Mouse (Mus musculus): ENCODE data around the gene Rab11fip5. TPM values are rescaled to one million over a fixed set of nuclear protein-coding genes. Genes with fewer than 3 reads are reported as not detected.

Gene Rab11fip5
- polyA plus RNA-seq, 1 experiment from 2014 or later = 10.6 TPM

- H3K36me3 ChIP-seq = no peaks in the 10 kb centered on the region
- no peak overlapping the region for H3K4me3 ChIP-seq
- ATAC-seq (ENCODE audit: low FRiP score) = no peak
- H3K4me2 ChIP-seq (replicated peaks) = no peak overlapping the region
- H3K27me3 ChIP-seq = no peaks in the 10 kb centered on the region
- H3K27ac ChIP-seq = no peak overlapping the region
- H3K9me3 ChIP-seq (replicated peaks) = no peaks in the 10 kb centered on the region
- no peak overlapping the region for H3K9ac ChIP-seq
- H3K4me1 ChIP-seq = no peaks in the 10 kb centered on the region
- WGBS = 78% methylated on average over 5 of the region's 5 CpGs
Measured at GRCm38 (mm10) chr6:85388608-85389007, 14.2 kb upstream of the Rab11fip5 start.

GRCm38 (mm10) chr6:85382791-85383190 lies 8.4 kb upstream of the Rab11fip5 start:
- no peak for ATAC-seq (ENCODE audit: low FRiP score)
- Histone ChIP-seq H3K9me3 (replicated peaks) (no peaks in the 10 kb centered on the region), H3K4me3 (no peak overlapping the region), H3K36me3 (no peaks in the 10 kb centered on the region), H3K4me2 (replicated peaks) (no peak overlapping the region), H3K27me3 (no peaks in the 10 kb centered on the region; the same call in 1 of the 2 replicates), H3K9ac (no peak overlapping the region), H3K27ac (no peak overlapping the region), H3K4me1 (peaks cover 6% of the 10 kb centered on the region; the same call in 1 of the 2 replicates)
- 81% methylated on average over 2 of the region's 2 CpGs for WGBS

- 77% methylated on average over 10 of the region's 10 CpGs for WGBS
- no peaks in the 10 kb centered on the region for H3K36me3 ChIP-seq
- H3K27ac ChIP-seq = no peak overlapping the region
- H3K27me3 ChIP-seq = peaks cover 5% of the 10 kb centered on the region; the same call in 1 of the 2 replicates
- ATAC-seq (ENCODE audit: low FRiP score) = no peak
- peaks cover 6% of the 10 kb centered on the region; the same call in 1 of the 2 replicates for H3K4me1 ChIP-seq
- no peak overlapping the region for H3K9ac ChIP-seq
- H3K9me3 ChIP-seq (replicated peaks) = no peaks in the 10 kb centered on the region
- no peak overlapping the region for H3K4me3 ChIP-seq
- H3K4me2 ChIP-seq (replicated peaks) = no peak overlapping the region
Measured at GRCm38 (mm10) chr6:85381648-85382020, 7.2 kb upstream of the Rab11fip5 start.

- Histone ChIP-seq H3K27ac (no peak overlapping the region), H3K4me1 (peaks cover 6% of the 10 kb centered on the region; the same call in 1 of the 2 replicates), H3K27me3 (peaks cover 9% of the 10 kb centered on the region; the same call in 1 of the 2 replicates), H3K4me2 (replicated peaks) (peak overlapping the region; percentile 31), H3K4me3 (no peak overlapping the region), H3K36me3 (no peaks in the 10 kb centered on the region), H3K9ac (no peak overlapping the region), H3K9me3 (replicated peaks) (no peaks in the 10 kb centered on the region)
- ATAC-seq (ENCODE audit: low FRiP score) = peak; percentile 29; the same call in 1 of the 2 replicates
- 17% methylated on average over 17 of the region's 17 CpGs for WGBS
Measured at GRCm38 (mm10) chr6:85380901-85381647, 6.6 kb upstream of the Rab11fip5 start.

- no peaks in the 10 kb centered on the region for H3K9me3 ChIP-seq (replicated peaks)
Measured at GRCm38 (mm10) chr6:85380201-85380900, 5.9 kb upstream of the Rab11fip5 start.

GRCm38 (mm10) chr6:85378629-85379028 lies 4.2 kb upstream of the Rab11fip5 start:
- Histone ChIP-seq H3K27me3 (peaks cover 9% of the 10 kb centered on the region; the same call in 1 of the 2 replicates), H3K4me1 (peaks cover 10% of the 10 kb centered on the region)
- no peak for ATAC-seq (ENCODE audit: low FRiP score)

More at GRCm38 (mm10) chr6:85380201-85380900, 5.9 kb upstream of the Rab11fip5 start:
- ATAC-seq (ENCODE audit: low FRiP score) = peak; percentile 78
- H3K4me3 ChIP-seq = no peak overlapping the region
- H3K27ac ChIP-seq = no peak overlapping the region
- peaks cover 9% of the 10 kb centered on the region; the same call in 1 of the 2 replicates for H3K27me3 ChIP-seq
- peaks cover 6% of the 10 kb centered on the region; the same call in 1 of the 2 replicates for H3K4me1 ChIP-seq
- 29% methylated on average over 10 of the region's 10 CpGs for WGBS
- H3K9ac ChIP-seq = no peak overlapping the region
- no peaks in the 10 kb centered on the region for H3K36me3 ChIP-seq
- H3K4me2 ChIP-seq (replicated peaks) = peak overlapping the region; percentile 31

GRCm38 (mm10) chr6:85377876-85378275 lies 3.4 kb upstream of the Rab11fip5 start:
- H3K4me2 ChIP-seq (replicated peaks) = no peak overlapping the region
- whole genome bisulfite sequencing = 54% methylated on average over 5 of the region's 5 CpGs
- ATAC-seq (ENCODE audit: low FRiP score) = no peak
- peaks cover 9% of the 10 kb centered on the region; the same call in 1 of the 2 replicates for H3K27me3 ChIP-seq
- H3K27ac ChIP-seq = no peak overlapping the region
- H3K9ac ChIP-seq = no peak overlapping the region
- H3K4me1 ChIP-seq = peaks cover 17% of the 10 kb centered on the region
- H3K36me3 ChIP-seq = no peaks in the 10 kb centered on the region
- H3K4me3 ChIP-seq = no peak overlapping the region
- no peaks in the 10 kb centered on the region for H3K9me3 ChIP-seq (replicated peaks)

More at GRCm38 (mm10) chr6:85378629-85379028, 4.2 kb upstream of the Rab11fip5 start:
- Histone ChIP-seq H3K9me3 (replicated peaks) (no peaks in the 10 kb centered on the region), H3K27ac (no peak overlapping the region), H3K4me2 (replicated peaks) (no peak overlapping the region), H3K36me3 (no peaks in the 10 kb centered on the region), H3K9ac (no peak overlapping the region), H3K4me3 (no peak overlapping the region)
- 55% methylated on average over 8 of the region's 8 CpGs for WGBS

- no peak for ATAC-seq (ENCODE audit: low FRiP score)
- no peak overlapping the region for H3K27ac ChIP-seq
- H3K27me3 ChIP-seq = peaks cover 12% of the 10 kb centered on the region; the same call in 1 of the 2 replicates
- H3K4me1 ChIP-seq = peaks cover 24% of the 10 kb centered on the region
- no peak overlapping the region for H3K4me3 ChIP-seq
- H3K36me3 ChIP-seq = no peaks in the 10 kb centered on the region
- H3K9ac ChIP-seq = no peak overlapping the region
- no peaks in the 10 kb centered on the region for H3K9me3 ChIP-seq (replicated peaks)
- no peak overlapping the region for H3K4me2 ChIP-seq (replicated peaks)
- WGBS = 68% methylated on average over 4 of the region's 4 CpGs
Measured at GRCm38 (mm10) chr6:85377066-85377734, 2.8 kb upstream of the Rab11fip5 start.

- Histone ChIP-seq H3K9ac (peak overlapping the region; percentile 90), H3K9me3 (replicated peaks) (no peaks in the 10 kb centered on the region), H3K4me2 (replicated peaks) (peak overlapping the region; percentile 87), H3K27ac (peak overlapping the region; percentile 79), H3K4me3 (peak overlapping the region; percentile 76), H3K36me3 (no peaks in the 10 kb centered on the region), H3K4me1 (peaks cover 19% of the 10 kb centered on the region), H3K27me3 (peaks cover 18% of the 10 kb centered on the region; the same call in 1 of the 2 replicates)
- 0% methylated on average over 19 of the region's 19 CpGs for WGBS
- peak; percentile 97 for ATAC-seq (ENCODE audit: low FRiP score)
Measured at GRCm38 (mm10) chr6:85374734-85375114, 290 bp upstream of the Rab11fip5 start.

- Histone ChIP-seq H3K9me3 (replicated peaks) (no peaks in the 10 kb centered on the region), H3K27ac (no peak overlapping the region), H3K27me3 (peaks cover 18% of the 10 kb centered on the region; the same call in 1 of the 2 replicates), H3K9ac (peak overlapping the region; percentile 90), H3K4me2 (replicated peaks) (peak overlapping the region; percentile 87), H3K36me3 (no peaks in the 10 kb centered on the region), H3K4me1 (peaks cover 27% of the 10 kb centered on the region), H3K4me3 (peak overlapping the region; percentile 76)
- 82% methylated on average over 10 of the region's 10 CpGs for WGBS
- ATAC-seq (ENCODE audit: low FRiP score) = no peak
Measured at GRCm38 (mm10) chr6:85373066-85373860, 1.2 kb downstream of the Rab11fip5 start.

- peak overlapping the region; percentile 87 for H3K4me2 ChIP-seq (replicated peaks)
- ATAC-seq (ENCODE audit: low FRiP score) = no peak
- H3K9ac ChIP-seq = 0 out of 2 replicates have a peak overlapping the region, but pooled peaks have one; percentile 8
- H3K27ac ChIP-seq = no peak overlapping the region
- H3K36me3 ChIP-seq = no peaks in the 10 kb centered on the region
- no peak overlapping the region for H3K4me3 ChIP-seq
- H3K4me1 ChIP-seq = peaks cover 27% of the 10 kb centered on the region
- no peaks in the 10 kb centered on the region for H3K9me3 ChIP-seq (replicated peaks)
- H3K27me3 ChIP-seq = peaks cover 18% of the 10 kb centered on the region; the same call in 1 of the 2 replicates
- WGBS = 78% methylated on average over 2 of the region's 2 CpGs
Measured at GRCm38 (mm10) chr6:85372496-85372895, 1.9 kb downstream of the Rab11fip5 start.

Measured in hindbrain, embryonic 12.5 days (tissue).